Mouse (Mus musculus) frontal cortex, postnatal 10 days (tissue): ENCODE data around the gene Zfp652.

Experiments
- DNase-seq, 2 experiments: peaks; one replicate each; pipeline ENCODE4 v3.0.0; 2022; ENCODE audit warnings: low spot score in 2 of 2, mixed read lengths in 1 of 2

Zfp652 gene

DNA sequence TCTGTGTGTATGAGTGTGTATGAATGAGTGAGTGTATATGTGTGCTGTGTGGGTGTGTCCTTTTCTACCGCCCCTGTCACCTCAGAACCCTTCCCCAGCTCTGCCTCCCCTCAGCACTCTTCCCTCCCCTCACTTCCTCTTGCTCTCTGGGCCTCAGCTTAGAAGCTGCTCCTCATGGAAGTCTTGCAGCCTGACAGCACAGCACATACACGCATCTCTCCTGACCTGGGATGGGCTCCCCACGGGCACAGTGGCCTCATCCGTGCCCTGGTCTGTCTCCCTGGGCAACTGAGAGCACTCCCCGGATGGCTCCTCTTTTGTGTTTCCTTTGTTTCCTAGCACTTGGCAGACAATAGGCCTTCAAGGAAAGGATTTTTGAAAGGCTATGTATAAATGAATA, 97.1 kb downstream of the Zfp652 start:
- DNase-seq, result no peak

DNA sequence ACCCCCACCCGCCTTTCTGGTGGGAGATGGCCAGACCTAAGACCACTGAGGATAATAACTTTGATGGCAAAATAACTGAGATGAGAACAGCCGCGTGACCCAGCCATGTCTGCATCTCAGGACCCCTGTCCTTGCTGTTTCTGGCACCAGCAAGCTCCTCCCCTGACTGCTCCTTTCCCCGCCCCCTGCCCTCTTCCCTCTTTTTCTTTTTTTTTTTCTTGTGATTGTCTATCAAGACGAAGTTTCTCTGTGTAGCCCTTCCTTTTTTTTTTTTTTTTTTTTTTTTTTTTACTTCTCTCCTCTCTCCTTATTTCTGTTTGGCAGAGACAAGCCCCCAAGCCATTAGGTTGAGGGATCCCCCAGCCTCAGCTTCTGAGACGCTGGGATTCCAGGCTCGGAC, 98.4 kb downstream of the Zfp652 start:
- DNase-seq, result no peak

DNA sequence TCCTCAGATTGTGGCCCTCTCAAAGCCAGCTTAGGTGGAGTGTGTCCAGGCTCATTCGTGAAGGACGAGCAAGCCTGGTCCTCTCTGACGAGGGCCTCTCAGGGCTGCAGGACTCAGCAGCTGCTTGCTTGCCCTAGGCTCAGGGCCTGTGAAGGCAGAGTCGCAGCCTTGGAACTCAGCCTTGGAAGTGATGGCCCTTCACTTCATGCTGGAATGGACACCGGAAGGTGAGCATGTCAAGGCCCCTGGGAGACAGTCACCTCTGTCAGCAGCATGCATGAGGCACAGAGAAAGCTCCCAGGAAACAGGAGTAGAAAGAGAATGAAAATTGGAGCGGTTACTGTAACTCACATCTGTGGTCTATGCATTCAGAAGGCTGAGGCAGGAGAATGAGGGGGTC, 99.3 kb downstream of the Zfp652 start:
- no peak for DNase-seq

DNA sequence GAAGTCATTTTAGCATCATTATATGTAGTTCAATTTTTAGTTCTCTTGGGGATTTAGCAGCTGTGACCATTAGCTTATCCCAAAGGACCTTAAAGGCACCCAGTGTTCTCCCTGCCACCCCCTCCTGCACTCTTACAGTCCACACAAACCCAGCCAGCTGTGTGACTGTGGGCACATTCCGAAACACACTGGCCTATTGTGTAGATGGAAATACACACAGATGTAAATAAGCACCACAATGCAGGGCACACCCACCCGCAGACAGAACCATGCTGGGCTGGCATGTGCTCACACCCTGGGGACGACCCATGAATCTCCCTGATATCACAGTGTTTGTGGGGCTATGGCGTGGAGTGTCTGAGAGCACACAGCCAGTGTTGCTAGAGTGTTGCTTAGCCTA, 99.8 kb downstream of the Zfp652 start:
- DNase-seq, result no peak

DNA sequence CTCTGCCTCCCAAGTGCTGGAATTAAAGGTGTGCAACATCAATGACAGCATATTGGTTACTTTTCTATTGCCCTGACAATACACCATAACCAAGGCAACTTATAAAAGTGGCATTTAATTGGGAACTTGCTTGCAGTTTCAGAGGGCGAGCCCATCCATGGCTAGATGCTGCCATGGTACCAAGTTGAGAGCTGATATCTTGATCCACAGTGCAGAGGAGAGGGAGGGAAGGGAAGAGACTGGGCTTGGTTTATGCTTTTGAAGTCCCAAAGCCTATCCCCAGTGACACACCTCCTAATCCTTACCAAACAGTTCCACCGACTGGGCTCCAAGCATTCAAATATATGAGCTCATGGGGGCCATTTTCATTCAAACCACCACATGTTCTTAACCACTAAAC, 101.6 kb downstream of the Zfp652 start:
- DNase-seq, result no peak

DNA sequence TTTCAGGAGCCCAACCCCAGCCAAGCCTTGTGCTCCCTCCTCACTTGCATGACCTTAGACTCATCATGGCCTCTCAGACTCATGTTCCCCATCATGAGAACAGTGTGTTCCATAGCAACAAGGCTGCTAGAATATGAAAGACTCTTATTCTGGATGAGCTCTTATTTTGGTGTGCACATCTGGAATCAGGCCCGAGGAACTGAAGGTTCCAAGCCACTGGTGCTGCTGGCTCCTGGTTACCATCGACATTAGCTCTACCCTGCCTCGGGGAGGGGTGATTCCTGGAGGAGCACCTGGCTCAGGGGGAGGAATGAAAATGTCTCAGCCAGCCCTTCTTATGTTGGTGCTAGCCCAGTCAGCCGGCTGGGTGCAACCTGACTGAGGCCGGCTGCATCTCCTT, 102.4 kb downstream of the Zfp652 start:
- no peak for DNase-seq

DNA sequence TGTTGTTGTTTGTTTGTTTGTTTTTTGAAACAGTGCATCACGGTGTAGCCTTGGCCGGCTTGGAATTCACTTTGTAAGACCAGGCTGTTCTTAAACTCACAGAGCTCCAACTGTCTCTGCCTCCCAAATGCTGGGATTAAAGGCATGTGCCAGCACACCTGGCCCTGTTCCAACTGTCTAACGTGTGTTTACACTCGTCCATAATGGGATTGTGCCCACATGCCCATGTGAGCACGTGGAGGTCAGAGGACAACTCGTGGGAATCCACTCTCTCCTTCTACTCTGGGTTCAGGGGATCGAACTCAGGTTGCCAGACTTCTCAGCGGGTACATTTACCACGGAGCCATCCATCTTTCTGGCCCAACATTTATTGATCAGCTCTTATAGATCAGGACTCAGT, 102.9 kb downstream of the Zfp652 start:
- no peak for DNase-seq

DNA sequence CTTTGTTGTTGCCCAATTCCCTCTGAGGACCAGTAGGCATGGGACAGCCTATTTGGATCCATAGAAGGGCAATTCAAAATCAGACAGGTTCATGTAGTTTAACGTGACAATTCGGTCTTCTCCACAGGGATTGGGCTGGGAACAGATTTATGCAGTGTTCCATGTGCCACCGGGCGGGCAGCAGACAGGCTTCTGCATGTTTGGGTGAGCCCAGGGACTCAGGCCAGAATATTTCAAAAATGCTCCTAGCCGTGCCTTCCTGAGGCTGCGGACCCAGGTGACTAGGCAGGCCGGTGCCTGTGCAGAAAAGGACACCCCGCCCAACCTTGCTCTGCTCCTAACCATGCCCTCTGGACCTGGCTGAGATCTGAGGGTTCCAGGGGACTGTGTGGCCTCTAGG, 106.7 kb downstream of the Zfp652 start:
- DNase-seq, result no peak

DNA sequence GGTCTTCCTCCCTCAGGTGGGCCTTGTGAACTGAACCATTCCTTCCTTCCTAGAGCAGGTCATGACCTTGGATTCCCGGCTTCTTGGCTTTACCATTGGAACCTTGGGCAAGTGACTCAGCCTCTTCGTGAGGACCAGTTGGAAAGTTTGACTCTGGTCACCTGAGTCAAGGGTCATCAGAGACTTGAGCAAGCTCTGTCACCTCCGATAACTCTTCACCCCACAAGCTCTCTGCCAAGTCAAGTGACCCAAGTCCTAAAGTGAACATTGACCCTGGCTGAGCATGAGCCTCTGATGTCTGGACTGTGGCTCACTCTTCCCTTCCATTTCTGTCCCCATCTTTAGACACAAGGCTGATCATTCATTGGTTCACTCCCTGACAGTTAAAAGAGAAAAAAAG, 109.0 kb downstream of the Zfp652 start:
- DNase-seq, result no peak

DNA sequence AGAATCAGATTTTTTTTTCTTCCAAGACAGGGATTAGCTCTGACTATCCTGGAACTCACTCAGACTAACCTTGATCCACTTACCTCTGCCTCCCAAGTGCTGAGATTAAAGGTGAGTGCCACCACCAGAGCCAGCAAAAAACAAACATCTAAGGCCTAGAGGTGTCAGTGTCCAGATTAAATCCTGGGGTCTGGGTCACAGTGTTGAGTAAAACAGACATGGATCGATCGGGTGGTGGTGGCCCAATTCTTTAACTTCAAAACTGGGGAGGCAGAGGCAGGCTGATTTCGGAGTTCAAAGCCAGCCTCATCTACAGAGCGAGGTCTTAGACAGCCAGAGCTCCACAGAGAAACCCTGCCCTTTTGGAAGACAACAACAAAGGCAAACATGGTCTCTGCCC, 110.0 kb downstream of the Zfp652 start:
- no peak for DNase-seq

DNA sequence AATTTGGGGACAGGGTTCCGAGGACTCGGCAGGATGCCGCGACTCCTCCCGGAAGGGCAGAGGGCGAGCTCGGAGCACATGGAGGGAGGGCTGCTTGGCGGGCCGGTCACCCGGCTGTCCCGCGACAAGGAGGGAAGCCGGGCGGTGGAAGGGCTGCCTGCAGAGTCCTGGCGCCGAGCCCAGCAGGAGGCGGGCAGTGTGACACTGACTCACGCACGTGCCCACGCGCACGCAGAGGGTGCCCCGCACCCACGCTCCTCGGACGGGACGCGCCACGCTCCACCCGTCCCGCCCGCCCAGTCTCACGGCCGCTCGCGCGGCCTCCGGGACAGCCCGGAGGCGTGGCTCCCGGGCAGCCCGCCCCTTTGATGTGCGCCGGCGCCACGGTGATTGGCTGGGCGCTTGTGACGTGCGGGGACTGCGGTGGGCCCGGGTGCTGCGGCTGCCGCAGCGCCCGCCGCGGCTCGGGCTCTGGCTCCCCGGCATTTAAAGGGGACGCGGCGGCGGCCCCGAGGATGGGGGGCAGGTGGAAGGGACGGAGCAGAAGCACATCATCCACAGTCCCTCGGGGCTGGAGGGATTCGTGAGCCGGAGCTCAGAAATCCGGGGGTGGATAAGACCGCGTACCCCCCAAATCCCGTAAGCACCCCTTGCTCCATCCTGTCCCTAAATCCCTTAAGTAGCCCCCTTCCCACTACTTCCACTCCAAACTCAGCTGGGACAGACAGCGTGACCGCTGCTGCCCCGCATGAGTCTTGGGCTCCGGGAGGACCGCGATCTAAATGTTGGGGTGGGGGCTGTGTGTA, 111.8 kb downstream of the Zfp652 start, which contains the start of gene Phospho1:
TSS of gene Phospho1 (plus strand) at position 429 of the 806 bp plus-strand sequence.
- DNase-seq, result peak; percentile 77 to 89

DNA sequence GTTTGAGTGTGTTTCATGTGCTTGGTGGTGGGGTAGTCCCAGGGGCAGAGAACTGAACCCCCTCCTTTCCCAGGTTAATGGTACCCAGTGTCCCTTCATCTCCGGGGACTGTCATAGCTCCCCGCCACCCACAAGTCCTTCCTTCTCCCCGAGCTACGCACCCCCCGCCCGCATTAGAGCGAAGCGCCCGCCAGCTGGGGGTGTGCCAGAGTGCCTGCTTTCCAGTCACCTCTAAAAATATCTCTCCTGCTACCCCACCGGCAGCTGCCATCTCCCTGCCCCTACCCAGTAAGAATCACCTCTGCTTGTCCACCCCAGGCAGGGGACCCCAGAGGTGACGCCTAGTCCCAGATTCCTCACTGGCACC, 112.4 kb downstream of the Zfp652 start:
- peak in 1 of 2 experiments; percentile 45 for DNase-seq

DNA sequence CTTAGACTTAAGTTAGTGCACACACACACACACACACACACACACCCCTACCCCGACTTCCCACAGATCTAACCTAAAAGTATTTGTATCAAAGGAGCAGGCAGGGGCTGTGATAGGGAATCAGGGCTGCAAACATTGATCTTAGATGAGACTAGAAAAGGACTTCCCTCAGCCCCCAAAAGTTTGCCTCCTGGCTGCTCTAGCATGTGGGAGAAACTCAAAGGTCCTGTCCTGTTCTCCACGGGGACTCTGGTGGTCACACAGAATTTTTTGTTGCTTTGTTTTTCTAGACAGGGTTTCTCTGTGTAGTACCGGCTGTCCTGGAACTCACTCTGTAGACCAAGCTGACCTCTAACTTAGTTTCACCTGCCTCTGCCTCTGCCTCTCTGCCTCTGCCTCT, 113.2 kb downstream of the Zfp652 start:
- no peak for DNase-seq

DNA sequence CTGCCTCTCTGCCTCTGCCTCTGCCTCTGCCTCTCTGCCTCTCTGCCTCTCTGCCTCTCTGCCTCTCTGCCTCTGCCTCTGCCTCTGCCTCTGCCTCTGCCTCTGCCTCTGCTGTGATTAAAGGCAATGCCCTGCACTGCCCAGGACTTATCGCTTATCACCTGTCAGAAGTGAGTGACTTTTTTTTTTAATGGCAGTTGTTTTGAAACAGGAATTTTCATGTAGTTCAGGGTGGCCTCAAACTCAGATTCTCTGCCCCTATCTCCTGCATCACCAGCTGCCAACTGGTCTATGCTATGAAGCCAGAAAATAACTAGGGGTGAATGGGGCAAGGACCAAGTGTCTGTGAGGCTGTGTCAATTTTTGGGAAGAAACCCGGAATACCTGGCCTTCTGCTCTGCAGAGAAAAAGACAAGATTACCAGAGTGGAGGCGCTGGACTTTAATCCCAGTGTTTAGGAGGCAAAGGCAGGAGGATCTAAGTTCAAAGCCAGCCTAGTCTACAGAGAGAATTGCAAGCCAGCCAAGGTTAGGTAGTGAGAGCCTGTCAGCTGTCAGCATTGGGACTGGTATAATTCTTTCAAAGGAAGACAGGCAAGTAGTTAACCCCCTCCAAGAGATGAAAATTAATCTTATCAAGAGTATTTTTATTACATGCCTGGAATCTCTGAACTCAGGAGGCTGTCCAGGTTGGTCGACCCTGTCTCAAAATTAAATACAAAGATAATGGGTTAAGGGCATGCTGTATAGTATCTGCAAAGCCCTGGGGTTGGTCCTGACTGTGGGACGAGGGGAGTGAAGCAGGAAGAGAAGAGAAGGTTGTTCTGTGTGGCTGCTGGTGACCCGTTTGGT, 114.1 kb downstream of the Zfp652 start:
- no peak for DNase-seq

DNA sequence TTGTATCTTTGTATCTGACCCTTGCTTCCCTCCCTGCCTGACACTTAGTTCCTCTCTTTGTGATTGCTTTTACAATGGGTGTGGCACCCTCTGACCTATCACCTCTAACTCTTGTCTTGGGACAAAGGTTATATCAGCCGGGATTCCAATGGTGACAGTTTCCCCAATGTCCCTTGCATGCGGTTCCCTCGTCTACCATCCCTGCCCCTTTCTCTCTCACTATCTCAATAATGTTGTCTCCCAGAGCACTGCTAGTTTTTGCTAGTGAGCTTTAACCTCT, 114.6 kb downstream of the Zfp652 start:
- no peak for DNase-seq

DNA sequence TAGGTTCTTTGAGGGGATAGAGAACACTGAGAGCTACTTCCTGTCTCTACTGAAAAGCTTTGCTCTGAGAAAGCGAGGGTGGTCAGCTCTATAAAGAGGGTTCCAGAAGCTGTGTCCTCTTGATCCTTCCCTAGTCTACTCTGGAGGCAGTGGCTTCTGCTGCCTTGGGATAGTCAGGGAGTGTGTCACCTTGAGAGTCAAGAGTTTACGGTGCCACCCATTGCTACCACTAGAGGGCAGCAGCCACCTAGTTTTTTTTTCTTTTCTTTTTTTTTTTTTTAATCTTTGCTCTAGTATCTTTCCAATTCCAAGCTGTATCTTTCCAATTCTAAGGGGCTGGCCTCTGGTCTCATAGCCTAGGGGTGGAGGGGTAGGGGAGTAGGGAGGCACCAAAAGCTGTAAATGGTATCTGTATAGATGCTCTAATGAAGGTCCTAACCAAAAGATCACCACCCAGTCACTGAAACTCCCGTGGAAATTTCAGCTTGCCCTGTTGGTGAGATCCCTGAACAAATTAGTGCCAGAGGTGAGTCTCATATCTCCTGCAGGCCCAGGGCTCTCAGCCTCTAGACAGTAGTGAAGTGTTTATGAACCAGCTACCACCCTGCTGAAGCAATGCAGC, 115.1 kb downstream of the Zfp652 start:
- peak in 1 of 2 experiments; percentile 58 for DNase-seq

DNA sequence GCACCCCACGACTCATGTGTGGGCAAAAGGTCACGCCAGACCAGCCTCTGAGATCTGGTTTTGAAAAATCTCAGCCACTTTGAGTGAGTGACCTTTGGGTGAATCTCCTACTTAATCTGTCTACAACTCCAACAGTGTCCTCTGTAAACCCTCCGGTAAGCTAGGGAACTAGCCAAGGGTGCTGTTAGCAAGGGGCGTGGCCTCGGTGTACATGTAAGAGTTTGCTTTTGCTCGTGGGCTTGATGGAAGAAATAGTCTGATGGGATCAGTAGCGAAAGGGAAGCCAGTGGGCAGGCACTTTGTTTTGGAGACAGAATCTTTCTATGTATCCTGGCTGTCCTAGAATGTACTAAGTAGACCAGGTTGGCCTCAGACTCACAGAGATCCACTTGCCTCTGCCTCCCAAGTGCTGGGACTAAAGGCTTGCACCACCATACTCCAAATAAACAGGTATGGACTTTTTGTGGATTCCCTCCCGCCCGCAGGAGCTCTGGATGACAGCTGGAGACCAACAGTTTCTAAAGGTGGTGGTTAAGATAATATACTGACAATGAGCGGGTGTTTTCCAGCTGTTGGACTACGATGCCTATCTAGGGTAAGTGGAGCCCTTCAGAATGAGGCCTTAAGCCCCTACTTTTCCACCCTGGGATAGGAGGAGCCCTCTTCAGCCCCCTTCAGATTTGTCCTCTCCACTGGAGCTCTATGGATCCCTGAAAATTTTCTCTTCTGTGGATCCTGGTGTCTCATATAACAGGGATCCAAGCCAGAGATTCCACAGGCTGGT, 115.9 kb downstream of the Zfp652 start:
- DNase-seq, result no peak

DNA sequence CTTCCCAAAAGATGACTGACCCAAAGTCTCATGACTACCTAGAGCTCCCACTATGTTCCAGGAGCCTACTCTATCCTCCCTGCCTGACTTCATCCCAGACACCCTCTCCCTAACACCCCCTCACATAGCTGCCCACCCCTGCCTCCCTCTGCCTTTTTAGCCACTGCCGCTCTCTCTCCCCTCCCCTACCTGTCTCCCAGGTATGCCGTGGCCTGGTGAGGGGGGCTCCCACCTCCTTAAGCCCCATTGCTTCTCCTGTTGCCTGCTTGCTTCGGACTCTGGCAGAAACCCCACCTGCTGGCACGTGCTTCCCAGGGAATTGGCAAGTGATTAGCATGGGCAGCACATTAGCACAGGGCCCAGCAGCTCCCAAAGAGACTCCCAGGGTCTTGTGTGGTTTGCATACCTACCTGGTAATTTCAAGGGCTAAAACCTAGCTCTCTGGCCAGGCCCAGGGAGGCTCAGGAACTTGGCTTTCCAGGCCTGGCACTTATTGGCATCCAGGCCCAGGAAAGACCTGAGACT, 117.1 kb downstream of the Zfp652 start:
- no peak for DNase-seq

DNA sequence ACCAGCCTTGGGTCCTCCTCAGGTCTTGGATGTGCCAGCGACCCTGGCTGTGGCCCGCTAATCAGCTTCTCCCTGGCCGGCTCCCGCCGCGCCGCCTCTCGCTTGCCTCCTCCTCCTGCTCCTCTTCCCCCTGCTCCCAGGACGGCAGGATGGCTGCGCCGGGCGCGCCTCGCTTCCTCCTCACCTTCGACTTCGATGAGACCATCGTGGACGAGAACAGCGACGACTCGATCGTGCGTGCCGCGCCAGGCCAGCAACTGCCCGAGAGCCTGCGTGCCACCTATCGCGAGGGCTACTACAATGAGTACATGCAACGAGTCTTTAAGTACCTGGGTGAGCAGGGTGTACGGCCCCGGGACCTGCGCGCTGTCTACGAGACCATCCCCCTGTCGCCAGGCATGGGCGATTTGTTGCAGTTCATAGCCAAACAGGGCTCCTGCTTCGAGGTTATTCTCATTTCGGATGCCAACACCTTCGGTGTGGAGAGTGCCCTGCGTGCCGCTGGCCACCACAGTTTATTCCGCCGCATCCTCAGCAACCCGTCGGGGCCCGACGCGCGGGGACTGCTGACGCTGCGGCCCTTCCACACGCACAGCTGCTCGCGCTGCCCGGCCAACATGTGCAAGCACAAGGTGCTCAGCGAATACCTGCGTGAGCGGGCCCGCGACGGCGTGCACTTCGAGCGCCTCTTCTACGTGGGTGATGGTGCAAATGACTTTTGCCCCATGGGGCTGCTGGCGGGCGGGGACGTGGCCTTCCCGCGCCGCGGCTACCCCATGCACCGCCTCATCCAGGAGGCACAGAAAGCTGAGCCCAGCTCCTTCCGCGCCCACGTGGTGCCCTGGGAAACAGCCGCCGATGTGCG, 118.2 kb downstream of the Zfp652 start:
- DNase-seq, result no peak

DNA sequence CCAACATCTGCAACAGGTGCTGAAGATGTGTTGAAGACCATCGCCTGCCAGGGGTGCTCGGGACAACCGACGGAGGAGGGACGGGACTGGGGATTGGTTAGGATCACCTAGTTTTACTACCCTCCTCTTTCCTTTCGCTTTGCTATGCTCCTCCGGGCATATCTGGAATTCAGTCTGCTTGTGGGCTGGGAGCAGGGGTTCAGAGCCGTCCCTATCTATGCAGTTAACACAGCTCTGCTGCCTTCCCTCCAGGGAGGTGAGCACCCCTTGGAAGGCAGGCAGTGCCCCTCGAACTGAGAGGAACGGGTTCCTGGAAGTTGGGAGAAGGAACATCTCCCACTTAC, 118.8 kb downstream of the Zfp652 start:
- no peak for DNase-seq

DNA sequence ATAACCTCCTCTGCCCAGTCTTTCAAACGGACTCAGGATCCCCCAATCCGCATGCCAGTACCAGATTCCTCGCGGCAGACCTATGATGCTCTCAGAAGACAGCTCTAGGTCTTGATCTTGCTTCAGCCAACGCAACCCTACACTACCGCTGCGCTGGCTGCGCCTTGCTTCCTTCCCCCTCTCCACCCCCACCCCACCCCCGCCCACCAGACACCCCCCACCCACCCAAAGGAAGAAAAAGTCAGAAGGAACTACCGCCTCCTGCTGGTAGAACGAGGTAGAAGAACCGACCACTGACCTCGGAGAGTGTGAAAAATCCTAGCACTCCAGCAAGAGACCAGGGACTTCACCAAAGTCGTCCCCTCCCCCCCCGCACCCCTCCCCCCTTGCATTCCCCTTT, 119.2 kb downstream of the Zfp652 start:
- DNase-seq, result no peak
